Mouse (Mus musculus) E14TG2a.4 (cell line): ENCODE data around the gene Gpsm1.

Experiments used
- CTCF ChIP-seq: conservative IDR thresholded peaks from 2 replicates; pipeline ENCODE4 v1.5.1; 2014; ENCODE audit warnings: low read length
- NANOG ChIP-seq: IDR thresholded peaks from 2 replicates; pipeline ENCODE4 v1.6.1; 2014; ENCODE audit warnings: borderline replicate concordance, low read length, mixed read lengths

DNA sequence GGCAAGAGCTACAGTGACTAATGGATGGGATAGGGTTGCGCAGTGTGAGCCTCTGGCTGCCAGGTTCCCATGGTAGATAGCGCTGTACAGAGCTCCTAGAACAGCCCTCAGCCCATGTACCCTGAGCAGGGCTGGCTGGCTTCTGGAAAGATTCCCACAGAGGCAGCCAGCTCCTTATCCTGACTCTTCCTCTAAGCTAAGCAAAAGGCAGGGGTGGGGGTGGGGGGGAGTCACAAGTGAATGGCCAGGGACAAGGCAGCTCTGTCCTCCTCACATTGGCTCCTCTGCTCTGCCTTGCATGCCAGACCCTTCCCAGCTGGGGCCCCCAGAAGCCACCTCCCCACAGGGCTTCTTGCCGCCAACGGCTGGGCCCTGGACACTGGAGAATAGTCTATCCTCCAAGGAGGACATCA, 14.7 kb downstream of the Gpsm1 start:
- TF ChIP-seq CTCF (no peak), NANOG (no peak)
